In genomic region chr4:136783552-136784150, GRCm38 (mm10) we compare ENCODE assay signal across 8 mouse cellular contexts. TPM values are rescaled to one million over a fixed set of nuclear protein-coding genes. Genes with fewer than 3 reads are reported as not detected.
DNase-seq lines count a peak whose midpoint lies in the region; ATAC-seq and TF ChIP-seq lines count a peak whose summit lies in the region.

No protein-coding gene starts in this region.

- TF ChIP-seq POLR2A in limb, embryonic 14.5 days (IDR thresholded peaks at IDR 0.05; ENCODE audit: borderline replicate concordance, extremely low read depth, insufficient read depth, insufficient read length), result no peak

- WGBS in hindbrain, embryonic 15.5 days, result 24% methylated on average over 22 of the region's 22 CpGs
- WGBS in limb, embryonic 14.5 days, result 13% methylated on average over 22 of the region's 22 CpGs

- no peak overlapping the region for H3K4me3 ChIP-seq in hindbrain, embryonic 15.5 days
- no peak overlapping the region for H3K4me3 ChIP-seq in limb, embryonic 14.5 days (replicated peaks; ENCODE audit: low read length)

- peak overlapping the region; percentile 63 for H3K27ac ChIP-seq in hindbrain, embryonic 15.5 days (replicated peaks)
- peak overlapping the region; percentile 55; the same call in 1 of the 2 replicates for H3K27ac ChIP-seq in limb, embryonic 14.5 days (replicated peaks; ENCODE audit: low read depth, low read length)

- no peak overlapping the region for H3K9ac ChIP-seq in hindbrain, embryonic 15.5 days
- no peak overlapping the region for H3K9ac ChIP-seq in limb, embryonic 14.5 days (ENCODE audit: low read depth, low read length, severe bottlenecking)

- H3K36me3 ChIP-seq in hindbrain, embryonic 15.5 days, result no peaks in the 10 kb centered on the region
- H3K36me3 ChIP-seq in limb, embryonic 14.5 days (ENCODE audit: control insufficient read depth, insufficient read depth, low read length), result peaks cover under 1% of the 10 kb centered on the region; the same call in 1 of the 2 replicates

- ATAC-seq in hindbrain, embryonic 15.5 days (ENCODE audit: low FRiP score, low read depth), result peak; percentile 72
- peak; percentile 56 for ATAC-seq in limb, embryonic 14.5 days (ENCODE audit: low FRiP score, low read depth)

- no peaks in the 10 kb centered on the region for H3K9me3 ChIP-seq in hindbrain, embryonic 15.5 days
- no peaks in the 10 kb centered on the region for H3K9me3 ChIP-seq in limb, embryonic 14.5 days (ENCODE audit: control insufficient read depth, low read length)

- peaks cover 71% of the 10 kb centered on the region for H3K4me1 ChIP-seq in hindbrain, embryonic 15.5 days (replicated peaks)
- H3K4me1 ChIP-seq in limb, embryonic 14.5 days (ENCODE audit: control insufficient read depth, insufficient read depth, low read length), result peaks cover 48% of the 10 kb centered on the region

- no peaks in the 10 kb centered on the region for H3K27me3 ChIP-seq in hindbrain, embryonic 15.5 days
- H3K27me3 ChIP-seq in limb, embryonic 14.5 days (ENCODE audit: control insufficient read depth, insufficient read depth, low read length), result no peaks in the 10 kb centered on the region

- peak; percentile 42 for DNase-seq in adrenal gland, adult 2 months
- no peak for DNase-seq in adrenal gland, postnatal 25 days
- DNase-seq in right cerebral cortex, adult 18-20 months, result peak; percentile 37
- no peak for DNase-seq in right cerebral cortex, postnatal 25 days
- peak; percentile 47 for DNase-seq in limb, embryonic 14.5 days (ENCODE audit: low spot score)
- DNase-seq in natural killer cell, adult 2 months (ENCODE audit: low spot score in 2 of 2), result no peak
- no peak for DNase-seq in thymus, adult 18-20 months

- H3K4me2 ChIP-seq in hindbrain, embryonic 15.5 days, result no peak overlapping the region
- H3K4me2 ChIP-seq in limb, embryonic 14.5 days (replicated peaks; ENCODE audit: low read depth, low read length, severe bottlenecking), result no peak overlapping the region; the same call in 1 of the 2 replicates

RNA-seq across cellular contexts. Expression of gene Ephb2, which starts 52.1 kb away (rescaled TPM):
- total RNA-seq in adrenal gland, adult 2 months (2021), result 10 to 100 TPM; 18.1 to 26.2 TPM
- polyA plus RNA-seq in adrenal gland, adult 2 months (2012; rRNA removed), result 83.5 and 101 TPM in 2 replicates
- total RNA-seq in adrenal gland, postnatal 25 days (2021), result 15.1 and 17.8 TPM in 2 replicates
- 23.7 and 24.3 TPM in 2 replicates for polyA plus RNA-seq in hindbrain, embryonic 15.5 days (2015; fragmentation: Nextera tagmentation; extraction: Ambion mirVana)
- polyA plus RNA-seq in limb, embryonic 14.5 days (2012; rRNA removed), result 45.2 and 70.7 TPM in 2 replicates
- polyA plus RNA-seq in limb, embryonic 14.5 days (2014; fragmentation: Nextera tagmentation; extraction: Ambion mirVana), result 17.9 and 19.4 TPM in 2 replicates

Comparison
In these comparisons a context has a peak if more than half of its experiments do, and no peak if none do; other contexts are left out.
1. DNase-seq: peak in adrenal gland, adult 2 months (single experiment), right cerebral cortex, adult 18-20 months (single experiment) and limb, embryonic 14.5 days (single experiment); none in adrenal gland, postnatal 25 days (single experiment), right cerebral cortex, postnatal 25 days (single experiment), natural killer cell, adult 2 months (0 of 2) and thymus, adult 18-20 months (0 of 2).